Mouse (Mus musculus) embryo, embryonic 10.5 days (tissue): ENCODE results near the gene Lrrk1.

Source experiments
- DNase-seq: peaks from one replicate; pipeline ENCODE4 v3.0.0-alpha.2; 2015; ENCODE audit warnings: low spot score

Lrrk1 gene

DNA sequence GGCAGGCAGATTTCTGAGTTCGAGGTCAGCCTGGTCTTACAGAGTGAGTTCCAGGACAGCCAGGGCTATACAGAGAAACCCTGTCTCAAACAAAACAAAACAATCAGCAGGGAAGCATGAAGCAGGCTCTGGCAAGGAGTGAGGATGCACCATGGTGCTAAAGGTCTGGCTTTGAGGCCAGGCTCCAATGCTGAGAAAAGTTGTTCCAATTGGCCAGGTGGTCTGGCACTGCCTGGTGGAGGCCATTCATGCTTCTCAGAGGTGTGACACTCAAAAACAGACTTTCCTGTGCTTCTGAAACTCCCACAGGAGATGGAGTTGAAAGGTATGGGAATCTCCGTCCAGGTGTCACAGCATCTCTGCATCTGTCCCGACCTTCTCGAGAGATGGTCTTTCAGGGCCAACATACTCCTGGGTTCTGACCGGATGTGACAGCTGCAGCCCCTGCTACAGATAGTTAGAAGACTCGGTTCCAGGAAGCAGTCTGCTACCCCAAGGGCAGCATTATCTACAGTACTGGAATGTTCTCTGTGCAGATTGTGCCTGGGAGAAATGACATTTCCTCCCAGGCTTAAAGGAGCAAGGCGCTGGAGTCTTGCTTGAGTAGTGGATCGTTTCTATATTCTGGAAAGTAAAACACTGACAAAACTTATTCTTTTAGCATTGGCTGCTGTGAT, 134.0 kb downstream of the Lrrk1 start:
- DNase-seq: no peak

DNA sequence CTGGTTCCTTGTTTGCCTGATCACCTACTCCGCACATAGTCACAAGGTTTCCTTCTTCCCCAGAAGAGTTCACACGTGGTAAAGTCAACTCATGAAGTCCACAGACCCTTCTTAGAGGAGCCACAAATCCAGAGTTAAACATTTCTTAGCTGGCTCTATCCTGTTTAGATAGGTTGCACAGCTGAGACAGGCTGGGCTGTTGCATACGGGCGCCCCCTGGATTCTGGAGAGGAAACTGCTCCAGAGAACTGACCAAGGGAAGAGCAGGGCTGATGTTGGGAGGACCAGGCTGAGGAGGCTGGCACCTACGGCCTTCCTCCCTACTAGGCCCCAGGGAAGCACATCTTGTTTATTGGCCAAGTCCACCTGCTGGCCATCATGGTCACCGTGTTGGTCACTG, 138.1 kb downstream of the Lrrk1 start:
- peak; percentile 83 for DNase-seq

DNA sequence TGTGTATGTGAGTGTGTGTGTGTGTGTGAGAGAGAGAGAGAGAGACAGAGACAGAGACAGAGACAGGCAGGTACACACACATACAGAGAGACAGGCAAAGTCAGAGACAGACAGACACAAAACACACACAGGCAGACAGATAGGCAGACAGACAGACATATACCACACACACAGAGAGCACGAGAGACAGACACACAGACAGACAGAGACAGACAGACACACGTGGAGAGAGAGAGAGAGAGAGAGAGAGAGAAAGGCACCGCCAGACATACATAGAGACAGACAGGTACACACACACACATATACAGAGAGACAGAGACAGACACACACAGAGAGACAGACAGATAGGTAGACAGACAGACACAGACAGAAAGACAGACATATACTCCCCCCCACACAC, 138.7 kb downstream of the Lrrk1 start:
- DNase-seq: no peak

DNA sequence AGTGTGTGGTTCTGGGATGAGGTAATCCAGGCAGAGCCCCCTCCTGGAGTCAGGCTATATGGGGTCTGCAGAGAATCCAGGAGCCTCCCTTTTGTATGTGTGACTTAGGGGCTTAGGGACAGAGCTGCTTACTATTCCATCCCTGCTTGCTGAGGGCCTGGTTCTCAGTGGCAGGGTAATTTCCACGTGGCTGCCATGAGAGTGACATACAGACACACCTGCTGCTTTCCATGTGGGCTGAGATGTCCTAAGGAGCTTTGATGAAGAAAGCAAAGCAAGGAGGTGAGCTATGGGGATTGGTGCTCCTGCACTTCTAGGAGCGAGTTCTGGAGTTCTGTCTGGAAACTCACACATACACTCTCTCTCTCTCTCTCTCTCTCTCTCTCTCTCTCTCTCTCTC, 139.1 kb downstream of the Lrrk1 start:
- no peak for DNase-seq

DNA sequence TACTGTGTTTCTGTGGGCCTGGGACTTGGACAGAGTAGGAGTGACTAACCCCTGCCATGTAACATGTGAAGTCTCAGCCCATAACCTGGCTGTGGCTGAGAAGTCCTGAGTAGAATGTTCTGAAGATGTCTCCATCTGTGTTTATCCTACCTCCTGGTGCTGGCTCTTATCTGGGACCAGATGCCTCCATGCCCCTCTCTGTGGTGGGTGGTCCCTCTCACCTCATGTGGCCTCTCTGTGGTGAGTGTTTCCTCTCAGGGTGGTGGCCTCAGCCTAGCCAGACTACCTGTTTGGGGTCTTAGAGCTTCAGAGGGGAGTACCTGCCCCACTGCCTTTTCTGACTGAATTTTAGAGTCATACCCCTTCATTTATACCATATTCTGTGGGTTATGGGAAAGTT, 139.9 kb downstream of the Lrrk1 start:
- DNase-seq: no peak

DNA sequence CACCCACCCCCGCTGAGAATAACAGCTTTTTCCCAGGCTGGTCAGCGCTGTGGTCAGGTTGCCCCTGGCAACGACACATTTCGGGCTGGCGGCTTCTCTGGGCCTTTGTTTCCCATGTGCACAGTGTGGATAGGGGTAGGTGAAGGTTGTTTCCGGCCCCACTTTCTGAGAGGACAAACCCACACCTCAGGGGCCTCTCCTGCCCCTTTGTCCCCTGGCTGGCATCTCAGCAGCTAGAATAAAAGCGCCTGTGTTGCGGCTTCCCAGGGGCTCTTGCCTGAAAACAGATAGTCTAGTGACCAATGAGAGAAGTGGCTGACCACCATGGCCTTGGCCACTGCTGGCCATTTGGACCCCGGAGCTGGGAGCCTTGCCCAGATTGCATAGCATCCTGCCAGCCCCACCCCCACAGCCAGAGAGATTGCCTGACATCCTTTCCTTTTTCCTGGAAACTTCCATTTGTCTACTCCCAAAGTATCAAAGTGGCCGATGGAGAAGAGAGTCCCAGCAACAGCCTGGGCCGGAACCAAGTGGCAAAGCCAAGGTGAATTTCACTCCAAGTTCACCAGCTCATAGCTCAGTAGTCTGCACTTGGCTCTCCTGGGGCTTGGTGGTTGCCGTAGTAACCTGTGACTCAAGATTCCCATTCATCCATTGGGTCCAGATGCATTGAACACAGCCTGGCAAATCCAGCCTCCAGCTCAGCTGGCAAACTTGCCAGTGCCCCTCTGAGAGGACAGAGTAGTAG, 140.7 kb downstream of the Lrrk1 start:
- DNase-seq: peak; percentile 68

DNA sequence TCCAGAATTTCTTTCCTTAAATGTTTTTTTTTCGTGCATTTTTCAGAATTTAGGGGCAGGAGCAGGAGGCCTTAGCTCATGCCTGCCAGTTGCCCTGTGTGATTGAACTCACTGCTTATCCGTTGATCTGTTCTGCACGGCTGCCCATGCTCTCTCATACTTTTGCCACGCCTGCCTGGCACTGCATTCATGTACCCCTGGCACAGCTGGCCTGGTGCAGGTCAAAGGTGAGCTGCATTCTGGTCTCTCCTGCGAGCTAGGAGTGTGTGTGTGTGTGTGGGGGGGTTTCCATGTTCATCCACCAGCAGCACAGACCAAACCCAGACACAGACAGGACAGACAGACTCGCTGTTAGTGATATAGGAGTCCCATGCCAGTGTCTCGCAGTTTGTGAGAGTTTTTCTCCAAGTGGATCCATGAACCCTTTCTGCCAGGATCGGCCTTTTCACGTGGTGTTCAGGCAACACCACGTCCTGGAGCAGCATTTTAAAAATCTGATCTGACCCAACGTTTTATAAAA, 141.4 kb downstream of the Lrrk1 start:
- DNase-seq: no peak

DNA sequence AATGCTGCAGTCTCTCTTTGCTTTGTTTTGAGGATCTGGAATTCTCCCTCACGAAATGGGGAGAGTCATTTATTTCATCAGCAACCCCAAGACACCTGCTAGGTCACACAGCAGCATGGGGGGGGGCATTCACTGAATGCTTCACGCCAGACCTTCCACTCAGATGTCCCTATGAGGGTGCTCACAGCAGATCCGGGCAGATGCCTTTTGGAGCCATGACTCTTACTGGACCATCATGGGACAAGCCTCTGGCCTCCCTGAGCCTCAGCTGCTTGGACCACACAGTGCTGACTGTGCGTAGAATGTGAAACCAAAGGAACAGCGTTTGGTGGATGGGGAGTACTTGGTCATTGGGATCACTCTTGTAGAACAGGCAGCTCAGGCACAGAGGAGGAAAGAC, 142.5 kb downstream of the Lrrk1 start:
- DNase-seq: no peak

DNA sequence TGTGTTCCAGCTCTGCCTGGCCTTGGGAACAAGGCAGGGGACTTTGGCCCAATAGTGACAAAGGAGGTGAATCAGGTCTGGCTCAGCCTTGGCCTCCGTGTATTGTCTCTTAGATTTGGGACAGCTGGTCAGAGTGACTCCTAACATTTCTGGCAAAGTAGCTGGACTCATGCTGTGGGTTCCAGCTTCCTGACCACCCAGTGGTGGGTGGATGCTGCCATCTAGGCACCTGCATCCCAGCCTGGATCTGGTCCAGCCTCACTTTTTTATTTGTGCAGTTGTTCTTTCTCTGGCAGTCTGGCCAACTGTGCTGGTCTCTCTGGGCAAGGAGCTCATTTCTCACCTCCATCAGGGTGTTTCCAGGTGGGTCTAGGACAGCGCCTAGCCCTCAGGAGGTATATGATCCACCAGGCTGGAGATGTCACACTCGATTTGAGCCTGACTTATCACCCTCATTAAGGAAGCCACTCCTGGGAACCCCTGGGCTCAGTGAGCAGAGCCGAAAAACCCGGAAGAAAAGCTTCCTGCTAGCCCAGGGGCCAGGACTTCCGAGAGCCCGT, 144.3 kb downstream of the Lrrk1 start:
- DNase-seq: no peak

DNA sequence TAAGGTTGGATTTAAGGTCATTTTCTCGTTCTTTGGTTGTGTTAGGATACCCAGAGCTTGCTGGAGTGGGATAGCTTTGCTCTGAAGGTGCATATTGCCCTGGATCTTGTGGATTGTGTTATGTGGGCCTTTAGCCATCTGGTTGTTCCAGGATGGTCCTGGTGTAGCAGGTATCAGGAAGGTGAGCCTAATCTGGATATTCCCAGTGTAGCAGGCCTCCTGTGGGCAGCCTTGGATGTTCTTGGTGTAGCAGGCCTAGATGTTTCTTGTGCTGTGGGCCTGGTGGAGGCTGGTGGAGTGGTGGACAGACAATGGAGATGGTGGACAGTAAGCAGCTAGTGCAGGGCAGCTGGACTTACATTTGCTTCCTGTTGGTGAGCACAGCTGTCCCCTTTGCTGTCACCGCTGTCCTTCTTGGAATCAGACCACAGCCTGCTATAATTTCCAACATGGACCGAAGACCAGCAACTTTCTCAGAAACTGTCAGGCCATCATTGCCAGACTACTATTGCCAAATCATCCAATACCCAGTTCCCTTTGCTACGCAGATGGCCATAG, 146.2 kb downstream of the Lrrk1 start:
- no peak for DNase-seq

DNA sequence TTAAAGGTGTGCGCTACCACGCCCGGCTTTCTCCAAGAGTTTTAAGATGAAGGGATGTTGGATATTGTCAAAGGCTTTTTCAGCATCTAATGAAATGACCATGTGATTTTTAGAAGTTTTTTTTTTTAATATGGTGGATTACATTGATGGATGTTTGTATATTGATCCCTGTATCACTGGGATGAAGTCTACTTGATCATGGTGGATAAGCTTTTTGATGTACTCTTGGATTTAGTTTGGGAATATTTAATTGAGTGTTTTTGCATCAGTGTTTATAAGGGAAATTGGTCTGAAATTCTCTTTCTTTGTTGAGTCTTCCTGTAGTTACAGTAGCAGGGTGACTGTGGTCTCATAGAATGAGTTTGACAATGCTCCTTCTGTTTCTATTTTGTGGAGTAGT, 150.0 kb downstream of the Lrrk1 start:
- DNase-seq: no peak

DNA sequence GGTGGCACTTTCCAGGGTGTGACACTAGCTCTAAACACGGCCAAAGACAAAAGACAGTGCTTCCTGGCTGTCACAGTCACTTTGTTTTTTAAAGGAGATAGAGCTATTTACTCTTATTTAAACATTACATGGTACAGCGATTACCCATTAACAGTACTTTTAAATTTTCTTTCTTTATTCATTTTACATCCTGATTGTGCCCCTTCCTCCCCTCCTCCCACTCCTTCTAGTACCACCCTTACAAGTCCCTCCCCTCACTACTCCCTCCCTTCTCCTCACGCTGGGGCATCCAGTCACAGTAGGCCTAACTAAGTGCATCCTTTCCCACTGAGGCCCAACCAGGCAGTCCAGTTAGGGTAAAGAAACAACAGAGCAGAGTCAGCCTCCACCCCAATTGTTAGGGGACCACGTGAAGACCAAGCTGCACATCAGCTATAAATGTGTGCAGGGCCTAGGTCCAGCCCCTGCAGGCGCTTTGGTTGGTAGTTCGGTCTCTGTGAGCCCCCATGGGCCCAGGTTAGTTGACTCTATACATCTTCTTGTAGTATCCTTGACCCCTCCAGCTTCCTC, 154.1 kb downstream of the Lrrk1 start:
- DNase-seq: no peak

DNA sequence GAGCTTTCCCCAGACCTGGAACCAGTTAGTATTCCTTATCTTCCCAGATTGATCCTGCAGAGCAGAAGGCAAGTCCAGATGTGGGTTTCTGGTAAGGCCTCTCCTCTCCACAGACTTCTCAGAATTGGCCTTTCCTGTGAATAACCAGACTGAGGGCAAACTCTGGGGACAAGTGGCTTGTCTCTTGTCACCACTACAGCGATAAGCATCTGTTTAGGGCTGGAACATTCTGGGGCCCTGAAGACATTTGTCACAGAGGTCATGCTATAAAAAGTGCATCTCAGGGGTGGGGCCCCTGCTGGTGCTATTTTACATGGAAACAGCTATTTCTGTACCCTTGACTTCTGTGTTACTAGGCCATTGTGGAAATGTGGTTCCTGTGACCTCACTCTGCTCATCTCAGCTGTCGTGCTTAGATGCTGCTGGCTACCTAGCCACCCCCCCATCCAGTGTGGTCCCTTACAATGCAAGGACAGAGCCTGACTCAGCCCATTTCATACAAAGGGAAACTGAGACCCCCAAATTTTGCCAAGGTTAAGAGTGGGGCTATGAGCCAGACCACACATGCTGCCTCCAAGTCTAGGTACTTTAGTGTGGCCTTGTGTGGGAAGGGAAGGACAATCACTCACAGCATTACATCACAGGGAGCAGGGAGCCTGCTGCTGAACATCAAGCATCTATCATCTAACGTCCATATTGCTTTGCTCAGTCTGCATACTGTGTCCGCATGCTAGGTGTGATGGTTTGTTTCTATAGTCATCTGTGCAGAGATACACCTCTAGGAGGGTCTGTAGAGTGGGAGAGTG, 154.8 kb downstream of the Lrrk1 start:
- peak; percentile 37 for DNase-seq

DNA sequence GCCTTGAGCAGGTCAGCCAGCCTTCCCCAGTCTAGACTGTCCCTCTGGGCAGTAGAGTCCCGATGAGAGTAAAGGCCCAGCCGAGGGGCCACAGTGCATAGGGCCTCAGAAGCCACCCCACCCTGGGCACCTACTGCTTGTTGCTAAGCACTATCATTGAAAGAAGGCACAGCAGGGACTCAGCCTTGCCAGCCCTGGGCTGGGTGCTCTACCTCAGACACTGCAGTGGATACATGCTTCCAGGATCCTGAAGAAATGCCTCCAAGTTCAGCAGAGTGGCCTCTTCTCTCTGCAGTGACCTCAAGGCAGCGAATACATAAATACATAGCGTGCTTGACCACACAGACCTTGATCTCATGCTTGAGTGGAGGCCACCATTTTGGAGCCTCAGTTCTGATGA, 156.3 kb downstream of the Lrrk1 start:
- no peak for DNase-seq

DNA sequence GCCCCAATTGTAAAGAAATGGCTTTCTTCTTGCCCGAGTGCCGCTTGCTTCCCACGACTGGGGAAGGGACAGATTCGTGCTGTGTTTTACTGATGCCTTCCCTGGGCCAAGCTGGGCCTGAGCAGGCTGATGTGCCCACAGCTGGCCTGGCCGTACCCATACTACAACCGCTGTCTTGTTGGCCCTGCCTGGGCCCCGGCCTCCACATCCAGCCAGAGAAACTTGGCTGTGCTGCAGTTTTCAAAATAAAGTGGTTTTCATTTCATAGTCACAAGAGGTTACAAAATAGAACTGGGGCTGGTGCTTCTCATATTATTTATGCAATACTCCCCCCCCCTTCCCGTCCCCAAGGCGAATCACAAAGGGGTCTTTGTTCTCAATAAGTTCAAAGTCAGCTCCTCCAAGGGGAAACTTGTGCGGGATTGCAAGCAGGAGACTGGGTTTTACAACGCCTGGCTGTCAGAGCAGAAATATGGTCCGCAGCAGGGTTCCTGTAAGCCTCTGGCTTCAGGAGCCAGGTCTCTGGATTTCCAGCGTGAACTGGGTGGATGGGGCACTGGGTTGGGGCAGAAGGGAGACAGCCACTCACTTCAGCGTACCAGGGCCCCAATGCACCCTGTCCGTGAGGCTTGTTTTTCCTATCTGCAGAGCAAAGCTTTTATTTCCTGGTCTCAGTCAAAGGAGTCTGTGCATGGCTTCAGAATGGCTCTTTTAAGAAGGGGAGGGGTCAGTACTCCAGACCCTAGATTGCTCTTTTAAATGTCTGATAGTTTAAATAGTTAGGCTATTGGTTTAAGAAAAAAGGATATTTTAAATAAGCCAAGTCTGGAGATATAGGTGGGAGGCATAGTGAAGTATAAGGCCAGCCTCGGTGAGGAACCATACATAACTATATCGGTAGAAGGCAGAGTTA, 157.3 kb downstream of the Lrrk1 start:
- peak; percentile 73 for DNase-seq

DNA sequence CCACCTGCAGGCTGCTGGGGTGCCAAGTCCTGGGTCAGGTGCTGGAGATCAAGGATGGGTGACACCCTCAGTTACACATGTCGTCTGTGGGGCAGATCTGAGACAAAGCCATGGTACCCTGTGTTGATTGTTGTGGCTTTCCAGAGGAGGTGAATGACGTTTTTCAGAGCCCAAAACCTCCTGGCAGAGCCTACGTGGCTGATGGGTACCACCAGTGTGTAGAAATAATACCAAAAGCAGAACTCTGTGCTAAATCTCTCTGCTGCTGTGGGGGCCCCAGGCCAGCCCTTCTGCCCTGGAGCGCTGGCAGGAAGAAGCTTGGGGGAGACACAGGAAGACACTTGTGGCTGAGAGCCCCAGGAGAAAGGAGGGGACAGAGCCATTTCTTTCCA, 157.9 kb downstream of the Lrrk1 start:
- DNase-seq: no peak

DNA sequence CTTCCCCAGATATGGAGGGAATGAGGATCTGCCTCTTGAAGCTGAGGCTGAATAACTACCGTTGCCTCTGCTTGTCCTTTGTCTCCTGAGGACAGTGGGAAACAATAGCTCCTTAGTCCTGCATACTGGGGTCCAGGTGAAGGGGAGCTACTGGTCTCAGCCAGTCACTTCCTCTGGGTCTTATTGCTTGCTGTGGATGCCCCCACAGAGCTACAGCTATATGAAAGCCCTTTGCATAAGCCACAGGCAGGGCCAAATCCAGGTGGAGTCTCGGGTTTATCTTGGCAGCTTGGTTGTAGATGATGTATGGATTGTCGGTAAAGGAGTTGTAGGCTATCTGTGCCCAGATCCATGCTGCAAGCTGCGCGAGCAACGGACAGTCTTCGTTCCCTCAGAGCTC, 158.7 kb downstream of the Lrrk1 start:
- no peak for DNase-seq

DNA sequence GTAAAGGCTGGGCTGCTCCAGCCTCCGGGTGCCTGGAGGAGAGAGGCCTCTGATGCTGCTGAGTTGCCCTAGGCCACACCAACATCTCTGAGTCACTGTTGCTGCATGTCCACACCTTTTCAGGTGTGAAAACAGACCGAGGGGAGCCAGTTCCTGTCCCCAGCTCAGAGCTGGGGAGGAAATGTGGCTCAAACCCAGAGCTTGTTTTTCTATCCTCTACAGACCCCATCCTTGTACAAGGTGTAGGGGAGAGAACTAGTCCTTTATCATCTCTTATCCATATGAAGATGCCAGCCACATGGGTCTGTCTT, 159.6 kb downstream of the Lrrk1 start:
- DNase-seq: no peak

DNA sequence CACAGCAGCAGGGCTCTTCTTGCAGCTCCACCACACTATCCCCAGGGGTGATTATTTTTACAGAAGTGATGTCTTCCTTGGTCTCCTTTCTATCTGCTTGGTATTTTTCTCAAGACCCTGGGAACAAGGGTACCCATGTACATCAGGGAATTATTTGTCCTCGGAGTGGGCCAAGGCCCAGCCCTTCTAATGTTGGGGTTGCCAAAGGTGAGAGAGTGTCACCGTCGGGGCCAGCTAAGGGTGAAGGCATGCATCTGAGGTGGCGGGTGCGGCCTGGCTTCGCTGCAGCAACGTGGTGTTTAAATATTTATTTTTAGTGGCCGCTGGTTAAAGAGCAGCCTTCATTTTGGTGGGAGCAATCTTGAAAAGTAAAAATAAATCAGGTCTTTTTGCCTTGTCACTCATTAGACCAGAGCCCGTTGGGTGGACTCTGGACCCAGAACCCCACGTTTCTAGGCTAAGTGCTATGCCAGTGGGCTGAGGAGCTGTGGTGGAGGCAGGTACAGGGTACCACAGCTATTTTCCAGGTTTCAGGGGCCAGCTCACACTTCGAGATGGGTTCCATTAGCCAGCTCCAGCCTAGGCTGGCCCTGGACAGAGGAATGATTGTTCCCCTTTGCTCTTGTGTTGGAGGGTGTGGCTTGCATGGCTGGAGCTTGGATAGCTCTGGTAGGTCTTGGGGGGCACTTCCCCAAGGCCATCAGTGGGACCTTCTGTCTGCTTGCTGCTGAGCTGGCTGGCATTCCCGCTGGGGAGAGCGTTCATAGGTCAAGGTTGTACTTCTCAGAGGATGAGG, 160.1 kb downstream of the Lrrk1 start:
- no peak for DNase-seq

DNA sequence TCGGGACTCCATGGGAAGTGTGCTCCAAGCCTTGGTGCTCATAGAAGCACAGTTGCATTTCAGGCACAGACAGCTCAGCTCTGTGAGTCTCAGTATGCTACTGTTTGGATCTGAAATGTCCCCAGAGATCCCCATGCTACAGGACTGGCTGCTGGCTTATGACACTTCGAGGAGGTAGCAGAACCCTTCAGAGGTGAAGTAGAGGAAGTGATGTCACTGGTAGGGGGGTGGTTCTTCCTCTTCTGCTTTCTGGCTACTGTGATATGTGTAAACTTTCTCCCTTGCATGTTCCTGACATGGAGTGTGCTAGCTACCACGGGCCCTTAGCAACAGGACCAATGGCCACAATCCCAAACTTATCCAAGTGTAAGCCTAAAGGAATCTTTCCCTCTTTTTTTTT, 162.3 kb downstream of the Lrrk1 start:
- DNase-seq: no peak
